Mouse (Mus musculus) kidney, adult 2 months (tissue): ENCODE results near the gene Mafg.

Experiments used
- CTCF ChIP-seq: fragments of 200-500 bp; conservative IDR thresholded peaks from 2 replicates; pipeline ENCODE4 v1.5.1; 2011; ENCODE audit warnings: low read depth, mild to moderate bottlenecking, control low read depth, low read length, moderate library complexity, mixed read lengths; ENCODE audit not compliant: insufficient read depth, insufficient read length
- POLR2A ChIP-seq: fragments of 200-500 bp; IDR thresholded peaks from one replicate; pipeline ENCODE4 v1.6.1; 2011; ENCODE audit warnings: low read depth, low read length, control low read depth

- no peak for TF ChIP-seq CTCF
- TF ChIP-seq POLR2A, result no peak
Observed at GRCm38 (mm10) chr11:120613481-120613972, 19.9 kb downstream of the Mafg start.
